In genomic region chr8:77629858-77630537, GRCm38 (mm10) we compare ENCODE assay signal across 8 mouse cellular contexts. TPM values are rescaled to one million over a fixed set of nuclear protein-coding genes. Genes with fewer than 3 reads are reported as not detected.
DNase-seq lines count a peak whose midpoint lies in the region; ATAC-seq and TF ChIP-seq lines count a peak whose summit lies in the region.

No protein-coding gene starts in this region.

- H3K9ac ChIP-seq in kidney, embryonic 15.5 days: no peak overlapping the region
- no peak overlapping the region for H3K9ac ChIP-seq in liver, adult 2 months (ENCODE audit: low read depth, low read length)
- no peak overlapping the region for H3K9ac ChIP-seq in neural tube, embryonic 11.5 days (ENCODE audit: low read length)
- H3K9ac ChIP-seq in stomach, embryonic 15.5 days: no peak overlapping the region

- peak; percentile 75 for DNase-seq in 416B (ENCODE audit: low read depth)
- peak; percentile 90 for DNase-seq in adrenal gland, postnatal 10 days
- DNase-seq in embryonic facial prominence, embryonic 10.5 days (ENCODE audit: low spot score): peak; percentile 88
- peak; percentile 67 for DNase-seq in heart, adult 8-10 months (ENCODE audit: low spot score)
- DNase-seq in liver, adult 2 months (ENCODE audit: extremely low read depth, low read depth, low spot score): peak; percentile 28
- DNase-seq in neural tube, embryonic 11.5 days (ENCODE audit: low spot score): peak; percentile 89

- peak; percentile 76 for ATAC-seq in kidney, embryonic 15.5 days (replicated peaks; ENCODE audit: low FRiP score)
- peak; percentile 78 for ATAC-seq in neural tube, embryonic 11.5 days (ENCODE audit: insufficient read depth, low FRiP score, low TSS enrichment)
- ATAC-seq in stomach, embryonic 15.5 days (ENCODE audit: insufficient read depth, low FRiP score, low read depth): peak; percentile 35; the same call in 1 of the 2 replicates

- H3K79me2 ChIP-seq in liver, adult 2 months (ENCODE audit: control insufficient read depth, insufficient read depth, low read length): no peaks in the 10 kb centered on the region

- TF ChIP-seq POLR2A in liver, adult 2 months (IDR thresholded peaks at IDR 0.05; ENCODE audit: extremely low read depth, insufficient read depth, low read length): no peak

- no peak overlapping the region for H3K4me2 ChIP-seq in kidney, embryonic 15.5 days
- no peak overlapping the region for H3K4me2 ChIP-seq in neural tube, embryonic 11.5 days (ENCODE audit: low read depth)
- H3K4me2 ChIP-seq in stomach, embryonic 15.5 days: no peak overlapping the region

- no peaks in the 10 kb centered on the region for H3K36me3 ChIP-seq in embryonic facial prominence, embryonic 10.5 days (replicated peaks)
- no peaks in the 10 kb centered on the region for H3K36me3 ChIP-seq in kidney, embryonic 15.5 days
- H3K36me3 ChIP-seq in liver, adult 2 months (ENCODE audit: control insufficient read depth, insufficient read depth, low read length): no peaks in the 10 kb centered on the region
- H3K36me3 ChIP-seq in neural tube, embryonic 11.5 days (ENCODE audit: control insufficient read depth, insufficient read depth, low read length): no peaks in the 10 kb centered on the region
- no peaks in the 10 kb centered on the region for H3K36me3 ChIP-seq in stomach, embryonic 15.5 days

- no peaks in the 10 kb centered on the region for H3K27me3 ChIP-seq in embryonic facial prominence, embryonic 10.5 days (replicated peaks; ENCODE audit: low read depth, poor library complexity, severe bottlenecking)
- H3K27me3 ChIP-seq in kidney, embryonic 15.5 days: no peaks in the 10 kb centered on the region
- no peaks in the 10 kb centered on the region for H3K27me3 ChIP-seq in liver, adult 2 months (ENCODE audit: control insufficient read depth, insufficient read depth, low read length)
- H3K27me3 ChIP-seq in neural tube, embryonic 11.5 days (ENCODE audit: control insufficient read depth, insufficient read depth, low read length): no peaks in the 10 kb centered on the region
- H3K27me3 ChIP-seq in stomach, embryonic 15.5 days (replicated peaks): no peaks in the 10 kb centered on the region

- H3K27ac ChIP-seq in embryonic facial prominence, embryonic 10.5 days (replicated peaks): peak overlapping the region; percentile 75
- peak overlapping the region; percentile 41; the same call in 1 of the 2 replicates for H3K27ac ChIP-seq in kidney, embryonic 15.5 days
- no peak overlapping the region for H3K27ac ChIP-seq in liver, adult 2 months (replicated peaks; ENCODE audit: insufficient read depth, low read depth, low read length)
- no peak overlapping the region for H3K27ac ChIP-seq in neural tube, embryonic 11.5 days (ENCODE audit: low read depth, low read length)
- H3K27ac ChIP-seq in stomach, embryonic 15.5 days: no peak overlapping the region

- H3K4me1 ChIP-seq in embryonic facial prominence, embryonic 10.5 days: peaks cover 36% of the 10 kb centered on the region
- H3K4me1 ChIP-seq in kidney, embryonic 15.5 days: peaks cover 2% of the 10 kb centered on the region; the same call in 1 of the 2 replicates
- no peaks in the 10 kb centered on the region for H3K4me1 ChIP-seq in liver, adult 2 months (ENCODE audit: control insufficient read depth, insufficient read depth, low read length)
- no peaks in the 10 kb centered on the region for H3K4me1 ChIP-seq in neural tube, embryonic 11.5 days (ENCODE audit: control insufficient read depth, insufficient read depth, low read length)
- H3K4me1 ChIP-seq in stomach, embryonic 15.5 days: no peaks in the 10 kb centered on the region; the same call in 1 of the 2 replicates

- no peak overlapping the region for H3K4me3 ChIP-seq in embryonic facial prominence, embryonic 10.5 days
- no peak overlapping the region for H3K4me3 ChIP-seq in kidney, embryonic 15.5 days (replicated peaks)
- H3K4me3 ChIP-seq in liver, adult 2 months (ENCODE audit: insufficient read depth, low read depth, low read length): no peak overlapping the region
- H3K4me3 ChIP-seq in neural tube, embryonic 11.5 days (ENCODE audit: low read depth, low read length): no peak overlapping the region
- no peak overlapping the region for H3K4me3 ChIP-seq in stomach, embryonic 15.5 days (replicated peaks)

- H3K9me3 ChIP-seq in embryonic facial prominence, embryonic 10.5 days: no peaks in the 10 kb centered on the region
- no peaks in the 10 kb centered on the region for H3K9me3 ChIP-seq in kidney, embryonic 15.5 days (replicated peaks)
- H3K9me3 ChIP-seq in neural tube, embryonic 11.5 days (ENCODE audit: control insufficient read depth, low read length): no peaks in the 10 kb centered on the region
- H3K9me3 ChIP-seq in stomach, embryonic 15.5 days: no peaks in the 10 kb centered on the region

- 19% methylated on average over 15 of the region's 15 CpGs for WGBS in embryonic facial prominence, embryonic 10.5 days
- WGBS in kidney, embryonic 15.5 days: 17% methylated on average over 15 of the region's 15 CpGs
- 17% methylated on average over 15 of the region's 15 CpGs for WGBS in liver, adult 2 months
- WGBS in neural tube, embryonic 11.5 days: 20% methylated on average over 15 of the region's 15 CpGs
- WGBS in stomach, embryonic 15.5 days: 15% methylated on average over 15 of the region's 15 CpGs

- peak; percentile 96 for TF ChIP-seq CTCF in liver, adult 2 months (IDR thresholded peaks at IDR 0.05; ENCODE audit: low read depth, low read length)

RNA-seq across cellular contexts. Expression of gene Tmem184c, which starts 19.5 kb away (rescaled TPM):
- 10 to 100 TPM; 27.3 to 29.7 TPM for total RNA-seq in adrenal gland, postnatal 10 days (2021)
- 44.6 and 48.8 TPM in 2 replicates for polyA plus RNA-seq in embryonic facial prominence, embryonic 10.5 days (2016; fragmentation: Nextera tagmentation; extraction: Ambion mirVana)
- total RNA-seq in heart, adult 8-10 months (2022): 10 to 100 TPM; 10.6 to 12.5 (median 11.7) TPM
- 37.3 and 38.5 TPM in 2 replicates for polyA plus RNA-seq in kidney, embryonic 15.5 days (2015; fragmentation: Nextera tagmentation; extraction: Ambion mirVana)
- 17.2 and 18.3 TPM in 2 replicates for total RNA-seq in liver, adult 2 months (2014; rRNA removed)
- 4.2 and 4.5 TPM in 2 replicates for polyA plus RNA-seq in liver, adult 2 months (2012; rRNA removed)
- 66.4 and 67.4 TPM in 2 replicates for polyA plus RNA-seq in neural tube, embryonic 11.5 days (2014; fragmentation: Nextera tagmentation; extraction: Ambion mirVana)
- 24.9 and 27.5 TPM in 2 replicates for polyA plus RNA-seq in stomach, embryonic 15.5 days (2015; fragmentation: Nextera tagmentation; extraction: Ambion mirVana)

Comparison
In these comparisons a context has a peak if more than half of its experiments do, and no peak if none do; other contexts are left out.
1. DNase-seq: peak in every context shown above with its lines; median percentile 90 in adrenal gland, postnatal 10 days; 89 in neural tube, embryonic 11.5 days; 88 in embryonic facial prominence, embryonic 10.5 days; 75 in 416B; 67 in heart, adult 8-10 months; 28 in liver, adult 2 months.
2. H3K27ac ChIP-seq: peak in embryonic facial prominence, embryonic 10.5 days (single experiment) and kidney, embryonic 15.5 days (single experiment); none in liver, adult 2 months (single experiment), neural tube, embryonic 11.5 days (single experiment) and stomach, embryonic 15.5 days (single experiment).
3. Peak in every context shown above with its lines, with median percentiles within 50 percentile points of each other: ATAC-seq.